Mouse (Mus musculus): Measurements from ENCODE around the gene Gm20425. TPM values are rescaled to one million over a fixed set of nuclear protein-coding genes. Genes with fewer than 3 reads are reported as not detected.

Gene Gm20425
- polyA plus RNA-seq, 1 experiment from 2014 or later: 0.45 TPM

- Histone ChIP-seq H3K27me3 (replicated peaks; ENCODE audit: control insufficient read depth, insufficient read depth, low read length) (no peaks in the 10 kb centered on the region), H3K9ac (ENCODE audit: low read depth, low read length) (no peak overlapping the region), H3K4me2 (ENCODE audit: low read depth, low read length) (no peak overlapping the region), H3K4me1 (ENCODE audit: control insufficient read depth, insufficient read depth, low read length) (0 out of 2 replicates have a peak, but pooled peaks cover 4% of the 10 kb centered on the region), H3K36me3 (ENCODE audit: control insufficient read depth, insufficient read depth, low read length) (peaks cover 20% of the 10 kb centered on the region), H3K27ac (replicated peaks; ENCODE audit: low read depth, low read length) (no peak overlapping the region), H3K4me3 (ENCODE audit: low read depth, low read length) (no peak overlapping the region), H3K9me3 (ENCODE audit: control insufficient read depth, low read length) (no peaks in the 10 kb centered on the region)
- no peak for ATAC-seq (ENCODE audit: low read depth)
- DNase-seq (ENCODE audit: low spot score): no peak
- 57% methylated on average over 4 of the region's 4 CpGs for WGBS
Measured at GRCm38 (mm10) chr9:103184855-103185254, 45.3 kb downstream of the Gm20425 start.

- H3K4me1 ChIP-seq (ENCODE audit: control insufficient read depth, insufficient read depth, low read length): 0 out of 2 replicates have a peak, but pooled peaks cover 4% of the 10 kb centered on the region
- H3K9me3 ChIP-seq (ENCODE audit: control insufficient read depth, low read length): no peaks in the 10 kb centered on the region
- no peaks in the 10 kb centered on the region for H3K27me3 ChIP-seq (replicated peaks; ENCODE audit: control insufficient read depth, insufficient read depth, low read length)
- H3K36me3 ChIP-seq (ENCODE audit: control insufficient read depth, insufficient read depth, low read length): no peaks in the 10 kb centered on the region
- H3K4me3 ChIP-seq (ENCODE audit: low read depth, low read length): no peak overlapping the region
- H3K9ac ChIP-seq (ENCODE audit: low read depth, low read length): no peak overlapping the region
- no peak overlapping the region for H3K4me2 ChIP-seq (ENCODE audit: low read depth, low read length)
- DNase-seq (ENCODE audit: low spot score) (no peak), ATAC-seq (ENCODE audit: low read depth) (no peak)
- 85% methylated on average over 8 of the region's 8 CpGs for WGBS
- no peak overlapping the region for H3K27ac ChIP-seq (replicated peaks; ENCODE audit: low read depth, low read length)
Measured at GRCm38 (mm10) chr9:103181886-103182285, 48.2 kb downstream of the Gm20425 start.

GRCm38 (mm10) chr9:103180807-103181565, 49.1 kb downstream of the Gm20425 start:
- WGBS: 2% methylated on average over 19 of the region's 20 CpGs
- 0 out of 2 replicates have a peak, but pooled peaks cover 4% of the 10 kb centered on the region for H3K4me1 ChIP-seq (ENCODE audit: control insufficient read depth, insufficient read depth, low read length)
- peak overlapping the region; percentile 45 for H3K9ac ChIP-seq (ENCODE audit: low read depth, low read length)
- ATAC-seq (ENCODE audit: low read depth): peak; percentile 93
- peak overlapping the region; percentile 22; the same call in 1 of the 2 replicates for H3K27ac ChIP-seq (replicated peaks; ENCODE audit: low read depth, low read length)
- H3K4me3 ChIP-seq (ENCODE audit: low read depth, low read length): peak overlapping the region; percentile 30
- H3K27me3 ChIP-seq (replicated peaks; ENCODE audit: control insufficient read depth, insufficient read depth, low read length): no peaks in the 10 kb centered on the region
- peak overlapping the region; percentile 52 for H3K4me2 ChIP-seq (ENCODE audit: low read depth, low read length)
- peak; percentile 96 for DNase-seq (ENCODE audit: low spot score)
- H3K36me3 ChIP-seq (ENCODE audit: control insufficient read depth, insufficient read depth, low read length): no peaks in the 10 kb centered on the region
- H3K9me3 ChIP-seq (ENCODE audit: control insufficient read depth, low read length): no peaks in the 10 kb centered on the region

- Histone ChIP-seq H3K4me1 (ENCODE audit: control insufficient read depth, insufficient read depth, low read length) (0 out of 2 replicates have a peak, but pooled peaks cover 4% of the 10 kb centered on the region), H3K27ac (replicated peaks; ENCODE audit: low read depth, low read length) (peak overlapping the region; percentile 22; the same call in 1 of the 2 replicates), H3K27me3 (replicated peaks; ENCODE audit: control insufficient read depth, insufficient read depth, low read length) (no peaks in the 10 kb centered on the region), H3K9me3 (ENCODE audit: control insufficient read depth, low read length) (no peaks in the 10 kb centered on the region), H3K9ac (ENCODE audit: low read depth, low read length) (peak overlapping the region; percentile 45; the same call in 1 of the 2 replicates), H3K4me2 (ENCODE audit: low read depth, low read length) (peak overlapping the region; percentile 52), H3K36me3 (ENCODE audit: control insufficient read depth, insufficient read depth, low read length) (no peaks in the 10 kb centered on the region), H3K4me3 (ENCODE audit: low read depth, low read length) (peak overlapping the region; percentile 30)
- ATAC-seq (ENCODE audit: low read depth): peak; percentile 6; the same call in 1 of the 2 replicates
- peak; percentile 62 for DNase-seq (ENCODE audit: low spot score)
- WGBS: 43% methylated on average over 2 of the region's 3 CpGs
Measured at GRCm38 (mm10) chr9:103180303-103180702, 49.8 kb downstream of the Gm20425 start.

- no peaks in the 10 kb centered on the region for H3K9me3 ChIP-seq (ENCODE audit: control insufficient read depth, low read length)
- ATAC-seq (ENCODE audit: low read depth) (no peak), DNase-seq (ENCODE audit: low spot score) (no peak)
- H3K27ac ChIP-seq (replicated peaks; ENCODE audit: low read depth, low read length): no peak overlapping the region
- H3K4me2 ChIP-seq (ENCODE audit: low read depth, low read length): no peak overlapping the region
- H3K4me1 ChIP-seq (ENCODE audit: control insufficient read depth, insufficient read depth, low read length): 0 out of 2 replicates have a peak, but pooled peaks cover 4% of the 10 kb centered on the region
- no peaks in the 10 kb centered on the region for H3K36me3 ChIP-seq (ENCODE audit: control insufficient read depth, insufficient read depth, low read length)
- no peak overlapping the region for H3K9ac ChIP-seq (ENCODE audit: low read depth, low read length)
- no peaks in the 10 kb centered on the region for H3K27me3 ChIP-seq (replicated peaks; ENCODE audit: control insufficient read depth, insufficient read depth, low read length)
- no peak overlapping the region for H3K4me3 ChIP-seq (ENCODE audit: low read depth, low read length)
- WGBS: 98% methylated on average over 7 of the region's 7 CpGs
Measured at GRCm38 (mm10) chr9:103175692-103176091, 54.4 kb downstream of the Gm20425 start.

- Histone ChIP-seq H3K4me2 (ENCODE audit: low read depth, low read length) (no peak overlapping the region), H3K27ac (replicated peaks; ENCODE audit: low read depth, low read length) (no peak overlapping the region), H3K36me3 (ENCODE audit: control insufficient read depth, insufficient read depth, low read length) (no peaks in the 10 kb centered on the region), H3K4me1 (ENCODE audit: control insufficient read depth, insufficient read depth, low read length) (no peaks in the 10 kb centered on the region), H3K4me3 (ENCODE audit: low read depth, low read length) (no peak overlapping the region), H3K9ac (ENCODE audit: low read depth, low read length) (no peak overlapping the region), H3K9me3 (ENCODE audit: control insufficient read depth, low read length) (no peaks in the 10 kb centered on the region), H3K27me3 (replicated peaks; ENCODE audit: control insufficient read depth, insufficient read depth, low read length) (no peaks in the 10 kb centered on the region)
- WGBS: 68% methylated on average over 6 of the region's 6 CpGs
- ATAC-seq (ENCODE audit: low read depth) (no peak), DNase-seq (ENCODE audit: low spot score) (peak; percentile 12)
Measured at GRCm38 (mm10) chr9:103174771-103175519, 55.2 kb downstream of the Gm20425 start.

GRCm38 (mm10) chr9:103168771-103169170, 61.3 kb downstream of the Gm20425 start:
- H3K9ac ChIP-seq (ENCODE audit: low read depth, low read length): no peak overlapping the region
- no peaks in the 10 kb centered on the region for H3K4me1 ChIP-seq (ENCODE audit: control insufficient read depth, insufficient read depth, low read length)
- WGBS: 68% methylated on average over 7 of the region's 7 CpGs
- no peaks in the 10 kb centered on the region for H3K9me3 ChIP-seq (ENCODE audit: control insufficient read depth, low read length)
- H3K27ac ChIP-seq (replicated peaks; ENCODE audit: low read depth, low read length): no peak overlapping the region
- H3K36me3 ChIP-seq (ENCODE audit: control insufficient read depth, insufficient read depth, low read length): no peaks in the 10 kb centered on the region
- ATAC-seq (ENCODE audit: low read depth) (no peak), DNase-seq (ENCODE audit: low spot score) (no peak)
- H3K4me2 ChIP-seq (ENCODE audit: low read depth, low read length): no peak overlapping the region
- H3K4me3 ChIP-seq (ENCODE audit: low read depth, low read length): no peak overlapping the region
- no peaks in the 10 kb centered on the region for H3K27me3 ChIP-seq (replicated peaks; ENCODE audit: control insufficient read depth, insufficient read depth, low read length)

GRCm38 (mm10) chr9:103168046-103168445, 62.1 kb downstream of the Gm20425 start:
- Histone ChIP-seq H3K4me3 (ENCODE audit: low read depth, low read length) (no peak overlapping the region), H3K9me3 (ENCODE audit: control insufficient read depth, low read length) (no peaks in the 10 kb centered on the region), H3K27ac (replicated peaks; ENCODE audit: low read depth, low read length) (no peak overlapping the region), H3K9ac (ENCODE audit: low read depth, low read length) (no peak overlapping the region), H3K36me3 (ENCODE audit: control insufficient read depth, insufficient read depth, low read length) (no peaks in the 10 kb centered on the region), H3K4me1 (ENCODE audit: control insufficient read depth, insufficient read depth, low read length) (no peaks in the 10 kb centered on the region), H3K27me3 (replicated peaks; ENCODE audit: control insufficient read depth, insufficient read depth, low read length) (no peaks in the 10 kb centered on the region), H3K4me2 (ENCODE audit: low read depth, low read length) (no peak overlapping the region)
- DNase-seq (ENCODE audit: low spot score) (no peak), ATAC-seq (ENCODE audit: low read depth) (peak; percentile 58; the same call in 1 of the 2 replicates)
- WGBS: 65% methylated on average over 6 of the region's 6 CpGs

Data from embryonic facial prominence, embryonic 14.5 days (tissue).